Mouse (Mus musculus) fibroblast of lung, adult 2 months (primary cell): ENCODE data around the gene Lpxn.

Experiments
- DNase-seq: peaks from one replicate; pipeline ENCODE4 v3.0.0-alpha.2; 2011; ENCODE audit warnings: low read depth

The Lpxn gene

GRCm38 (mm10) chr19:12805730-12806129, 9.7 kb downstream of the Lpxn start:
- DNase-seq: no peak

- DNase-seq: no peak
Observed at GRCm38 (mm10) chr19:12806214-12806613, 10.2 kb downstream of the Lpxn start.

GRCm38 (mm10) chr19:12812644-12813364, 16.8 kb downstream of the Lpxn start:
- DNase-seq: no peak

- no peak for DNase-seq
Observed at GRCm38 (mm10) chr19:12813883-12814282, 17.9 kb downstream of the Lpxn start.

- no peak for DNase-seq
Observed at GRCm38 (mm10) chr19:12818507-12818906, 22.5 kb downstream of the Lpxn start.

GRCm38 (mm10) chr19:12820383-12820782, 24.4 kb downstream of the Lpxn start:
- DNase-seq: no peak

GRCm38 (mm10) chr19:12824549-12824948, 28.6 kb downstream of the Lpxn start:
- no peak for DNase-seq

GRCm38 (mm10) chr19:12830823-12831430, 34.9 kb downstream of the Lpxn start:
- DNase-seq: no peak

GRCm38 (mm10) chr19:12831559-12831958, 35.6 kb downstream of the Lpxn start:
- no peak for DNase-seq

- DNase-seq: no peak
Observed at GRCm38 (mm10) chr19:12833625-12834024, 37.6 kb downstream of the Lpxn start.

- no peak for DNase-seq
Observed at GRCm38 (mm10) chr19:12838507-12838906, 42.5 kb downstream of the Lpxn start.

GRCm38 (mm10) chr19:12846382-12846781, 50.4 kb downstream of the Lpxn start, which contains the start of gene Gm5244:
Gene Gm5244, plus strand, starts transcription at chr19:12846682.
- DNase-seq: no peak

- DNase-seq: no peak
Observed at GRCm38 (mm10) chr19:12856983-12857382, 61.0 kb downstream of the Lpxn start, which contains the start of gene Olfr1444. Gene Olfr1444, plus strand, starts transcription at chr19:12857283.
